Mouse (Mus musculus) forebrain, embryonic 11.5 days (tissue): ENCODE data around the gene Tm9sf3. TPM values are rescaled to one million over a fixed set of nuclear protein-coding genes. Genes with fewer than 3 reads are reported as not detected.

Experiments
- ATAC-seq: fragments of 200-750 bp; cut with Nextera tagmentation; replicated peaks from 2 replicates; pipeline ENCODE4 v1.8.0; 2017; ENCODE audit warnings: moderate TSS enrichment; ENCODE audit not compliant: low FRiP score
- DNase-seq: peaks from one replicate; pipeline ENCODE4 v3.0.0-alpha.2; 2017; ENCODE audit warnings: low spot score
- H3K27ac ChIP-seq: fragments of 300-500 bp; sonication (generic); 2 replicates; pipeline ENCODE4 v1.5.1; 2014; ENCODE audit warnings: low read depth, low read length
- H3K27me3 ChIP-seq: fragments of 300-500 bp; sonication (generic); 2 replicates; pipeline ENCODE4 v1.6.1; 2014; ENCODE audit warnings: mild to moderate bottlenecking, low read length, mixed read lengths; ENCODE audit not compliant: control insufficient read depth, insufficient read depth
- H3K36me3 ChIP-seq: fragments of 300-500 bp; sonication (generic); 2 replicates; pipeline ENCODE4 v1.6.1; 2014; ENCODE audit warnings: mild to moderate bottlenecking, low read length, moderate library complexity, mixed read lengths; ENCODE audit not compliant: control insufficient read depth, insufficient read depth
- H3K4me1 ChIP-seq: fragments of 300-500 bp; sonication (generic); replicated peaks from 2 replicates; pipeline ENCODE4 v1.6.1; 2014; ENCODE audit warnings: low read length, mixed read lengths; ENCODE audit not compliant: control insufficient read depth, insufficient read depth
- H3K4me2 ChIP-seq: fragments of 300-500 bp; sonication (generic); 2 replicates; pipeline ENCODE4 v1.6.1; 2014; ENCODE audit warnings: low read depth, mild to moderate bottlenecking, low read length, moderate library complexity, mixed read lengths; ENCODE audit not compliant: severe bottlenecking
- H3K4me3 ChIP-seq: fragments of 300-500 bp; sonication (generic); 2 replicates; pipeline ENCODE4 v1.5.1; 2014; ENCODE audit warnings: low read depth, low read length
- H3K9ac ChIP-seq: fragments of 300-500 bp; sonication (generic); 2 replicates; pipeline ENCODE4 v1.6.1; 2014; ENCODE audit warnings: low read length
- H3K9me3 ChIP-seq: fragments of 300-500 bp; sonication (generic); 2 replicates; pipeline ENCODE4 v1.6.1; 2016; ENCODE audit warnings: low read length, mixed read lengths; ENCODE audit not compliant: control insufficient read depth
- WGBS: fragments of 180-500 bp; shearing (Covaris S2); extraction: QIAGEN DNeasy Blood & Tissue Kit; methylation state at CpG from one replicate; pipeline ENCODE4 v1.1.7; 2014; 5-methylcytosine and 5-hydroxymethylcytosine counted together
- polyA plus RNA-seq: library from polyadenylated mRNA; unstranded; fragments of >200 nt; fragmentation: Nextera tagmentation; extraction: Ambion mirVana; gene quantifications from 2 replicates; pipeline ENCODE4 v1.2.1, GENCODE M21; 2014

Tm9sf3 gene
- polyA plus RNA-seq, 1 experiment from 2014 or later: 130 TPM

DNA sequence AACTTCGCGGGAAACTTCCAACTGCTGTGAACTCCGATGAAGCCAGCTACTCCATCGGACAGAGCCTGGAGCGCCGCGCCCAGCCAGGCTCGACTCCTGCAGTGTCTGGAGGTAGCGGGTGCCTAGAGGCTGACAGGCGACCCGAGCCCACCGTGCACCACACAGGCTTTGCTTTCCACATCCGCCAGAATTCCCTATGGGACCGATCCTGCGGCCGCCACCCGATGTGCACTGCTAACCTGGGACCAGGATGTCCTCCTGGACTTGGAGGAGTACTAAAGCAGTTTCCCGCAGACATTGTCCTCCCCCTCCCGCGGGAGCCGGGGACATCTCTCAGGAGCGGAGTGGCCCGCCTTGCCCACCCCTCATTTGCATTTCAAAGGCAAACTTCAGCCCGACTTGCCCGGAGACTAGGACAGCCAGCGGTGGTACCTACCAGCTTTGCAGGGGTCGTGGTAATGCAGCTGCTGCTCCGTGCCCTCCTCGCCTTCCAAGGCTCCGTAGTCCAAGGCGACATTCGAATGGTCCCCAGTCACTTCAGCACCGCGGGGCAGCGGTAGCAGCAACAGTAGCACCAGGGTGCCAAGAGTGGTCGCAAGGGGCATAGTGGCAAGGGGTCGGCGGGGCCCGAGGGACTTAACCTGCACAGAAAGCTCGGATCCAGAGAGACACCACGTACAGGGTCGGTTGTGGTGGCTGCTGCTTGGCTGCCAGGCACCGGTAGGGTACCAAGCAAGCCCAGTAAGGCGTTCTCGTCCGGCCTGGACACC lies 57.6 kb downstream of the Tm9sf3 start:
- H3K36me3 ChIP-seq: no peaks in the 10 kb centered on the region
- peak overlapping the region; percentile 39 for H3K9ac ChIP-seq
- H3K27me3 ChIP-seq: peaks cover 33% of the 10 kb centered on the region
- H3K4me2 ChIP-seq: peak overlapping the region; percentile 97
- peak overlapping the region; percentile 43 for H3K4me3 ChIP-seq
- under 1% methylated on average over 46 of the region's 46 CpGs for WGBS
- no peak overlapping the region for H3K27ac ChIP-seq
- peaks cover 3% of the 10 kb centered on the region; the same call in 1 of the 2 replicates for H3K4me1 ChIP-seq
- H3K9me3 ChIP-seq: no peaks in the 10 kb centered on the region
- ATAC-seq: peak; percentile 38
- DNase-seq: peak; percentile 68

DNA sequence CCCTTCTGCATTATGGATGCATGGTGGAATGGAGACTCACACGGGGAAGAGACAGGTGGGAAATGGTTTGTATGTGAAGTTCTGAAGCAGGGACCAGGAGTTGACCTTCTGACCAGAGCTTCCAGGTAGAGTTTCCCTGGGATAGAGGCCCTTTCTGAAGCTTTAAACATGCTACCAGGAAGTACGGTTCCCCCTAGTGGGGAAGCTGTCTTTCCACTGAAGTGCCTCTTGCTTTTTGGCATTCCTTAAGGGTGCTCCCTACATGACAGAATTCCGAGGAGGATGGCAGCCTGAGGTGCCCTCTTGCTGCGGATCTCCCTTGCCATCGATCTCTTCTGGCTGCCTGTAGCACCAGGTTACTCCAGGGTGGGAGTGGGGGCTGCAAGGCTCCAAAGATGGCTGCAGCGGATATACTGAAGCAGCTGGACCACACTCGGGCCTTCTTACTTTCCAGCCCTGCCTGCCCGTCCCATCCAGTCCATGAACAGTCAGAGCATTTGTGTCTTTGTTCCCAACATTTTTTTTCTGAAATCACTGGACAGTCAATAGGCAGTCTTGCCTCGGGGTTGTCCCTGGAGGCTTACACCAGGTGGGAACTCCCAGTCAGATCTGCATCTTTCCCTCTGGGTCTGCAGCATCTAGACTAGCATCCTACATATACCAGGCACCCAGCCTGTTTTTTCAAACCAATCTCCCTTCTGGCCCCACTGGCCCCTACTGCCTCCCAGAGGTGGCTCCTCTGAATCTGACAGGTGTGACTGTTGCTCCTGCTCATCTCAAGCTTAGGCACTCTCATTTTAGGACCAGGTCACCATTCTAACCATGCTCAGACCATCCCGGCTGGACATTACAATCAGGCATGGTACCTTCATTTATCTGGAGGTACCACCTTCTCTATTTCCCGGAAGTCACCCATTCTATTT lies 59.4 kb downstream of the Tm9sf3 start:
- H3K4me2 ChIP-seq: no peak overlapping the region
- no peak overlapping the region for H3K4me3 ChIP-seq
- no peaks in the 10 kb centered on the region for H3K36me3 ChIP-seq
- no peak overlapping the region for H3K9ac ChIP-seq
- DNase-seq: no peak
- no peak overlapping the region for H3K27ac ChIP-seq
- ATAC-seq: no peak
- H3K4me1 ChIP-seq: peaks cover 3% of the 10 kb centered on the region; the same call in 1 of the 2 replicates
- no peaks in the 10 kb centered on the region for H3K9me3 ChIP-seq
- peaks cover 33% of the 10 kb centered on the region for H3K27me3 ChIP-seq
- WGBS: 63% methylated on average over 11 of the region's 11 CpGs

DNA sequence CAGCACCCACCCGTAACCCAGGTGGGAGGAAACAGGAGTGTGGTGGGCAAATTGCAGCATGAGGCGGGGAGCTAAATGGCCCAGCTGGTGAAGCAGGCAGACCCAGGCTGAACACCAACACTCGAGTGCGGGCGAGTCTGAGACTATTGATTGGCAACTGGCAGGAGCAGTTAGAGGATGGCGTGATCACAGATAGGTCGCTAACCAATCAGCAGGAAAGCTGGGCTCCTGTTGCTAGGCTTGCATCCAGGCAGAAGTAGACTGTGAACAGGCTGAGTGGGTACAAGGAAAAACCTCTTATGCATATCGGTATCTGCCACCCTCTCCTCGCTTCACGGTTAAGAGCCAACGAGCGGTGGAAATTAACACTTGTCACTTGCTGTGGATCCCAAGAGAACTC lies 66.2 kb downstream of the Tm9sf3 start:
- no peak for ATAC-seq
- 89% methylated on average over 12 of the region's 12 CpGs for WGBS
- peaks cover 20% of the 10 kb centered on the region for H3K27me3 ChIP-seq

DNA sequence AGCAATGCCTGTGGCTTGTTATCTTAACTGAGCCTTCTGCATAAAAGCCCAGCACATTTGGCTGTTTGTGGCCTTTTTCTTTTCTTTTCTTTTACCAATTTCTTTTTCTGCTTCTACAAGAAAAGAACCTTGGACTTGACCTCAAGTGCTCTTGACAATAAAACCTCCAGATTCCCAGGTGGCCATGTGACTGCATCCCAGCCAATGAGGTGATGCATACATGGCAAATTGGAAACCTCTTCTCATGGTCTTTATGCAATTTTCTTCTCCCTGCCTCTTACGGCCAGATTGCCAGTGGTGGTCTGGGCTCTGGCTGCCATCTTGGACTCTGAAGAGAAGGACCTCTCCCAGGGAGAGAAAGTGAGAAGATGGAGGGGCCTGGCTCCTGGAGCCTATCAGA lies 70.4 kb downstream of the Tm9sf3 start:
- ATAC-seq: no peak
- H3K36me3 ChIP-seq: no peaks in the 10 kb centered on the region
- peaks cover 45% of the 10 kb centered on the region for H3K27me3 ChIP-seq
- no peaks in the 10 kb centered on the region for H3K9me3 ChIP-seq
- H3K4me3 ChIP-seq: no peak overlapping the region
- WGBS: 95% methylated on average over 1 of the region's 1 CpGs
- H3K4me2 ChIP-seq: no peak overlapping the region
- H3K9ac ChIP-seq: no peak overlapping the region
- no peak overlapping the region for H3K27ac ChIP-seq
- H3K4me1 ChIP-seq: peaks cover 3% of the 10 kb centered on the region; the same call in 1 of the 2 replicates
- peak; percentile 20 for DNase-seq

More for the DNA sequence above, 66.2 kb downstream of the Tm9sf3 start:
- H3K9me3 ChIP-seq: no peaks in the 10 kb centered on the region
- no peaks in the 10 kb centered on the region for H3K4me1 ChIP-seq
- H3K27ac ChIP-seq: no peak overlapping the region
- H3K36me3 ChIP-seq: no peaks in the 10 kb centered on the region
- no peak for DNase-seq
- H3K4me2 ChIP-seq: no peak overlapping the region
- H3K9ac ChIP-seq: no peak overlapping the region
- H3K4me3 ChIP-seq: no peak overlapping the region

DNA sequence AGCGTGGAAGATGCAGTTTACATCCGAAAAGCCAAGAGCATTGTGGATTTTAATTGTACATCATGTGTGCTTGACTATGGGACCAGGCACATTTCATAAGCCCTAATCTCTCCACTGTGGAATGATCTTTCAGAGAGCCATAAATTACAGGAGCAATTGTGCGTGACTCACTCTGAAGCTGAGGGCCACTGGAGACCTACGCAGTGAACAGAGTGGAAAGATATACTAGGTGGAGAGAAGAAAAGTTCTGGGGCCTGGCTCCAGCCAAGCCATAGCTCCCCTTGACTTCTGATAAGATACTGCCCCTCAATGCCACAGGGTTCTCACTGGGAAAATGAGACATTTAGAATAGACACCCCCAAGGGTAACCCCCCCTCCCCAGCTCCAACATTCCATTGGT lies 70.8 kb downstream of the Tm9sf3 start:
- no peaks in the 10 kb centered on the region for H3K36me3 ChIP-seq
- peaks cover 3% of the 10 kb centered on the region; the same call in 1 of the 2 replicates for H3K4me1 ChIP-seq
- H3K9me3 ChIP-seq: no peaks in the 10 kb centered on the region
- WGBS: 91% methylated on average over 4 of the region's 4 CpGs
- peaks cover 49% of the 10 kb centered on the region for H3K27me3 ChIP-seq
- H3K4me3 ChIP-seq: no peak overlapping the region
- DNase-seq (peak; percentile 10), ATAC-seq (no peak)
- H3K4me2 ChIP-seq: no peak overlapping the region
- no peak overlapping the region for H3K27ac ChIP-seq
- no peak overlapping the region for H3K9ac ChIP-seq

DNA sequence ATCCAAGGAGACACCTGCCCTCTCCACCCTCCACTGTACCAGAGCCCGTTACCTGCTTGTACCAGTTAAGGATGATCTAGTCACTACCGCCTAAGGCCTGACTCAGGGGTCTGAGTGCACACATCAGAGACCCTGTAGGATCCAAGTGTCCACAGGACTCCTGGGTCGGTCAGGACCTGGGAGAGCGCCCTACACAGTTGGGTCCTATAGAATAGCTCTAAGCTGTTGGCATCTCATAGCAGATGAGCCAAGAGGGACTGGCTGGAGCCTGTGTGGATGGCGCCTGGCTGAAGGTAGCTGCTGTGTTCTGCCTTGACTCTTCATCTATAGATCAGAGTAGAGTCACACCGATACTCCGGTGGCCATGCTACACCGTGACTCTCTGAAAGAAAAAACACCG lies 72.1 kb downstream of the Tm9sf3 start:
- H3K9ac ChIP-seq: no peak overlapping the region
- H3K4me1 ChIP-seq: peaks cover 3% of the 10 kb centered on the region; the same call in 1 of the 2 replicates
- WGBS: 85% methylated on average over 9 of the region's 9 CpGs
- no peaks in the 10 kb centered on the region for H3K9me3 ChIP-seq
- H3K27ac ChIP-seq: no peak overlapping the region
- H3K4me2 ChIP-seq: no peak overlapping the region
- no peaks in the 10 kb centered on the region for H3K36me3 ChIP-seq
- DNase-seq (peak; percentile 63), ATAC-seq (no peak)
- H3K27me3 ChIP-seq: peaks cover 59% of the 10 kb centered on the region
- no peak overlapping the region for H3K4me3 ChIP-seq

DNA sequence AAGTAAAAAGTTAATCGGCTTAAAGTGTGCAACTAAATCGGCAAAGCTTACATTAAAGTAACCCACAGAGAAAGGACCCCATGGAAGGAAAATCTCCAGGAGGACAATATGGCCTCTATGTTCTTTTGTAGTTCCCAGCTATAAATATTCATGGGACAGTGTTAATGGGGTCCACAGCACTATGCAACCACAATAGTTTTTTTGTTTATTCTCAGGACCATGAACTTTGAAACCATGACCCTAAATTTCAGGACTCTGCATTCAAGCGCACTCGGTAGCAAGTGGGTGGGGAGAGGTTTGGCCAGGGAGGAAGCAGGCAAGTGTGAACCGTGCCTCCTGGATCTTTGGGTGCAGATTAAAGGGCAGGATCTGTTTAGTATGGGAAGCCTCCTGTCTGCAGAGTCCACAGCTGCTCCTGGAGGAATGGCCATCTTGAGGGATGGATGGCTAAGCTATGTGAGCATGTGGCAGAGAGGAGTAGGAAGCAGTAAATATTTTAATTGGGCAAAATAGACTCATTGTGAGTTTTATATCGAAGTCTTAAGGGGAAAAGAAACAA lies 72.8 kb downstream of the Tm9sf3 start:
- no peaks in the 10 kb centered on the region for H3K36me3 ChIP-seq
- peak; percentile 71 for ATAC-seq

DNA sequence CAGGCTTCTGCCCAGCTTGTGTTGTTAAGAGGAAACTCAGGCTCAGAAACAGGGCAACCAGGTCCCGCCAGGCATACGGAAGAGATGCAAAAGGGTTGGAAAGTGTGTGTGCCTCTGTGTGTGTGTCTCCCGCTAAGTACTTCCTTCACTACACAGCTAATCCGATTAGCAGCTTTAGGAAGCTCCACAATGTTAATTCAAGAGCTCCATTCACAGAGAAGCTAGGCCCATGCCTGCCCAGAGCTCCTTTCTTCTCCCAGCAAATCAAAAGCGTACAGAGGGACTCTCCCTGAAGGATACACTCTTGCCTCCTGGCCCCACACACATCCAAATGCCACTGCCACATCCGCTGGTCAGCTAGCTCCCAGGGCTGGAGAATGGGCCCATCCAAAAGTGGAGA lies 86.5 kb downstream of the Tm9sf3 start:
- DNase-seq: peak; percentile 56
- H3K4me2 ChIP-seq: no peak overlapping the region

More for the DNA sequence above, 72.8 kb downstream of the Tm9sf3 start:
- DNase-seq: peak; percentile 45
- no peak overlapping the region for H3K27ac ChIP-seq
- H3K9ac ChIP-seq: no peak overlapping the region
- no peak overlapping the region for H3K4me2 ChIP-seq
- WGBS: 36% methylated on average over 6 of the region's 6 CpGs
- no peaks in the 10 kb centered on the region for H3K9me3 ChIP-seq
- H3K4me3 ChIP-seq: no peak overlapping the region
- H3K27me3 ChIP-seq: peaks cover 58% of the 10 kb centered on the region
- peaks cover 3% of the 10 kb centered on the region; the same call in 1 of the 2 replicates for H3K4me1 ChIP-seq

More for the DNA sequence above, 86.5 kb downstream of the Tm9sf3 start:
- peaks cover 95% of the 10 kb centered on the region for H3K27me3 ChIP-seq
- H3K4me1 ChIP-seq: peaks cover 3% of the 10 kb centered on the region; the same call in 1 of the 2 replicates
- no peak overlapping the region for H3K27ac ChIP-seq
- H3K9me3 ChIP-seq: no peaks in the 10 kb centered on the region
- H3K4me3 ChIP-seq: no peak overlapping the region
- no peak overlapping the region for H3K9ac ChIP-seq
- peak; percentile 72; the same call in 1 of the 2 replicates for ATAC-seq
- WGBS: 2% methylated on average over 6 of the region's 6 CpGs
- no peaks in the 10 kb centered on the region for H3K36me3 ChIP-seq
